Mouse (Mus musculus): ENCODE measurements around the gene Dennd4b.

DNA sequence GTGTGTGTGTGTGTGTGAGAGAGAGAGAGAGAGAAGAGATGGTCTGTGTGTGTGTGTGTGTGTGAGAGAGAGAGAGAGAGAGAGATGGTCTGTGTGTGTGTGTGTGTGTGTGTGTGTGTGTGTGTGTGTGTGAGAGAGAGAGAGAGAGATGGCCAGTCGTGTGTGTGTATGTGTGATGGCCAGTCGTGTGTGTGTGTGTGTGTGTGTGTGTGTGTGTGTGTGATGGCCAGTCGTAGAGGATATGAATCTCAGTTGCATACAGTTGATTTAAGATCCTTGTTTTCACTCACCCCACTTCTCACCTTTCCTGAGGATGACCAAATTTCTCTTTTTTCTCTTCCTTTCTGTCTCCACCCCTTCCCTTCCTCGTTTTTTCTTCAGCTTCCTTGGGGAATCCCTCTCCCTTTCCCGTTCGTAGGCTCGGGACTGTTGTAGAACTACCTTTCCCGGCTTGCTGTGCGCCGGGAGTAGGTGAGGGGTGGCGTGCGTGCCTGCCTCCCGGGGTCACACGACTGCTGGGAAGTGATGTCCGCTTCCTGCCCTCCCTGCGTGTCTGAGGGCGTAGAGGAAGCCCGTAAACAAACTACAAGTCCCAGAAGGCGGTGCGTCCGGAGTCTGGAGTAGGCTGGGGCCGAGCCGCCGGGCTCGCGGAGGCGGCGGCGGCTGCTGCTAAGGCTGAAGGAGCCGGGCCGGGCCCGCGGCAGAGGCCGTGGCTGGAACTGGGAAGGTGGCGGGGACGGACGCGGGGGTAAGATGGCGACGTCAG lies 11.1 kb upstream of the Dennd4b start, which contains the start of gene Crtc2:
- TF ChIP-seq CTCF (IDR thresholded peaks at IDR 0.05; ENCODE audit: low read depth, low read length) (no peak), POLR2AphosphoS5 (IDR thresholded peaks at IDR 0.05; ENCODE audit: insufficient replicate concordance, low read depth, low read length) (no peak), TAL1 (conservative IDR thresholded peaks at IDR 0.05; ENCODE audit: low read depth, low read length) (no peak), GATA1 (IDR thresholded peaks at IDR 0.05; ENCODE audit: borderline replicate concordance, low read length) (no peak)

Data from G1E (cell line).